Mouse (Mus musculus) cerebellum, adult 2 months (tissue): ENCODE measurements at regions not wholly inside any gene's neighbourhood (a gene's known extent, or its start where the extent isn't known, plus 50 kb on each side); places are given as distances from the start of the nearest gene placed in this dataset.

Experiments
- CTCF ChIP-seq: fragments of 200-500 bp; IDR thresholded peaks from 2 replicates; pipeline ENCODE4 v1.5.1; 2011; ENCODE audit warnings: low read depth, mild to moderate bottlenecking, control low read depth, low read length, moderate library complexity, borderline replicate concordance; ENCODE audit not compliant: insufficient read depth
- POLR2A ChIP-seq: fragments of 200-500 bp; IDR thresholded peaks from 2 replicates; pipeline ENCODE4 v1.6.1; 2011; ENCODE audit warnings: low read length, control low read depth, borderline replicate concordance; ENCODE audit not compliant: insufficient read depth

- TF ChIP-seq CTCF: no peak
- TF ChIP-seq POLR2A: no peak
Observed at GRCm38 (mm10) chr10:99699498-99699897, 60.0 kb downstream of the Csl start.
